Mouse (Mus musculus) cerebellum, adult 8-10 months (tissue): ENCODE data around the gene Cd274.
"Not testable (repeated sequence)": the region's sequence is repeated elsewhere in the genome, so short reads cannot be mapped to it uniquely, and the experiment has no call there.

Experiments used
- DNase-seq: peaks from one replicate; pipeline ENCODE4 v3.0.0; 2022

Cd274 gene

GRCm38 (mm10) chr19:29396353-29396752 lies 29.1 kb downstream of the Cd274 start:
- no peak for DNase-seq

- DNase-seq, result no peak
Observed at GRCm38 (mm10) chr19:29399786-29400185, 32.5 kb downstream of the Cd274 start.

- no peak for DNase-seq
Observed at GRCm38 (mm10) chr19:29400466-29400865, 33.2 kb downstream of the Cd274 start.

DNA sequence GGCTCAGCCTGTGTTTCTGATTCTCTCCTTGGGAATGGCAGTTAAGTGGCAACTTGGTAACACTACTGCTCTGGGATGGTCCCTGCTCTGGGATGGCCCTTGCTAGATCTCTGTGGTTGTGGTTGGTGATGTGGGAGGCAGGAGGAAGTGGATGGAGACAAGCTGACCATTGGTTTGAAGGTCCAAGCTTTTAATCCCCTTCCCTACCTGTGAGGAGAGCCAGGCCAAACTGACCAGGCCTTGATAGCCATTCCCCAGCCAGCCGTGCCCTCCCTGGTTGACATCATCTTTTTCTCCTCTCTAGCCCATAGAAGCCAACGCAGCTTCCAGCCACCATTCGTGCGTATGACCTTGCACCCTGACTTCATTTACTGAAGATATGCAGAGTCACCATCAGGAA lies 35.4 kb downstream of the Cd274 start:
- no peak for DNase-seq

DNA sequence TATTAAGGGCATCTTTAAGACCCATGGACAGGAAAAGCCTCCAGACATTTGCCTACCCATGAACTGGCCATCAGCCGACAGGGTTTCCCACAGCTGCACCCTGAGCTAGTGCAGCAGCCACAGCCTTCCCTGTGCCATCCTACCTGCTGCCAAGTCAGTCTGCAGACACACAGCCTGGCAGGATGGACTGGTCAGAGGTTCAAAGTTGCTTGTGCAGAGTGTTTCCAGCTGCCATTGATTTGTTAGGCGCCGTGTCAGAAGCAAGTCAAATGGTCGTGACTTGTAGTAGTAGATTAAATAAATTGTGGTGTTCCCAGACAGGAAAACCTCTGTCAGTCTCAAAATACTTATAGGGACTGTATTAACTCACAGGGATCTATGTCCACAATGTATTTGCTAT lies 36.0 kb downstream of the Cd274 start:
- DNase-seq, result no peak

GRCm38 (mm10) chr19:29405388-29405787 lies 38.1 kb downstream of the Cd274 start:
- no peak for DNase-seq

DNA sequence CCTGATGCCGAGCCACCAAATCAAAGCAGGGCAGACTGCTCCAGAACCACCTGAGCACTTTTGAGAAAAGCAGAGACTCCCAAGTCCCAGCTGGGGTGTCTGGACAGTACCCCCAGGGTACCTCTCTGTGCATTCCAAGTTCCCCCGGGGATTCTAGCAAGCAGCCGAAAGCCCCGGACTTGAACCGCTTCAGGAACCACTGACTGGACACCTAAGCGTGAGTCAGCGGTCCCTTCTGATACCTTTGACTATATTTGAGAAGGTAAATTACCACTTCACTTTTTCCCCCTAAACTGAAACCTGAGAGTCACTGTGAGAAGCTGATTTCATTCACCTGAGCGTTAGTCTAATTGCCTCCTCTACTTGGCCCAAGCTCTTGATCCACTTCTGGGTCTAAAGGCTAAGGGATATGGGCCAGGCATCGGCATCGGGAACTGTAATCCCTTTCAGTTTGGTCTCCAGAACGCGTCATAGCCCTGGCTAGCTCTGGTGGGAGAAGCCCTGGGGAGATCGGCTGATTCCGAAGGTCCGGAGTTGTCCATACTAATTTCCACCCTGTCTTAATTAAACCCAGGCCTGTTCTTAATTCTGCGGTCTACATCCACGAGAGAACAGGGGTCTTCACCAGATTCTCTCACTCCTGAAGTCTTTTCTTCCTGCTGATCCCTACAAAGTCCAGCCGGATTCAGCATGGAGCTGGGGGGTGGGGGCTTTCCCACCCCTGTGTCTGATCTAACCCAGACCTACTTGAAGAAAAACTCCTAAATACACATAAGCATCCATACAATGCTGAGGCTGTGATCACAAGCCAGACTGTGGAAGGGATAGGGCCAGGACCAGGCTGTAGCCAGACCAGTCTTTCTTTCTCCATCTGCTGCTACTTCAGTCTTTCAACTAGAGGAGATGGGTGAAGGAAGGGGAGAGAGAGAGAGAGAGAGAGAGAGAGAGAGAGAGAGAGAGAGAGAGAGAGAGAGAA lies 39.1 kb downstream of the Cd274 start:
- no peak for DNase-seq

- DNase-seq, result no peak
Observed at GRCm38 (mm10) chr19:29410619-29411018, 43.4 kb downstream of the Cd274 start, which contains the start of gene Pdcd1lg2. Pdcd1lg2 (plus strand) TSS chr19:29410919.

- no peak for DNase-seq
Observed at GRCm38 (mm10) chr19:29412476-29413420, 45.5 kb downstream of the Cd274 start.

DNA sequence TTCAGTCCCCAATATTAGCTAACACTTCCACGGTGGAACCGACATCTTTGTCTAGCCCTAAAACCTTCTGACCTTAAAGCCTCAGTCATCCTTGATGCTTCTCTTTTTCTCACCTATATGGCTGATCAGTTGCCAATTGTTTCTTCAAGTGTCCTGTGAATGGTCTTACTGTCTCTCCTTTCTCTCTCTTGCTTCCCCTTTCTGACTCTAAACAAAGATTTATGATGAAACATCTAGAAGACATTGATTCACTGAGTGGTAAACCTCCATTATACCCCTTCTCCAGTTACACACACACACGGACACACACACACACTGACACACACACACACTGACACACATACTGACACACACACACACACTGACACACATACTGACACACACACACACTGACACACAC lies 47.3 kb downstream of the Cd274 start:
- no peak for DNase-seq

DNA sequence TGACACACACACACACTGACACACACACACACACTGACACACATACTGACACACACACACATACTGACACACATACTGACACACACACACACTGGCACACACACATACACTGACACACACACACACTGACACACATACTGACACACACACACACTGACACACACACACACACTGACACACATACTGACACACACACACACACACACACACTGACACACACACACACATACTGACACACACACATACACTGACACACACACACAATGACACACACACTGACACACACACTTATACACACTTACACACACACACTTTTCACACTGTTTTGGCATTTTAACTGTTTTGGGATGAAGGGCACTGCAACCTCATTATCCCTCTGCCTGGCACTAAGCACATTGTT lies 47.7 kb downstream of the Cd274 start:
- DNase-seq, result not testable (repeated sequence)

GRCm38 (mm10) chr19:29416393-29416902 lies 49.2 kb downstream of the Cd274 start:
- DNase-seq, result no peak

DNA sequence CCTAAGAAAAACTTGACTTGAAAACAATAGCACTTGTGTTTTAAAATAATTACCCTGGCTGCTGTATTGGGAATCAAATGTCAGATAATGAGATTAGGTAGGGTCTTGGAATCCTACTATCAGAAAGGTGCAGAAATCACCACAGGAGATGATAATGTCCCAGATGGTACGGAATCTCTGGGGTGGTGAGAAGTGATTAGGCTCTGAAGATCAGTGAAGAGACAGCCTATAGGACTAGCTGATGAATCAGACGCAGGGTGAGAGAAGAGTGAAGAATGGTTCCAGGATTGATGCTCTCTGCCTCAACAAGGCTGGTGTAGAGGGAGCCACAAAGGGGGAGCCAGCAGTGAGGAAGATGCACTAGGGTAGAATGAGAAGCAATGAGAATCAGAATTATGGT lies 49.9 kb downstream of the Cd274 start:
- no peak for DNase-seq

- no peak for DNase-seq
Observed at GRCm38 (mm10) chr19:29417894-29418293, 50.6 kb downstream of the Cd274 start.

DNA sequence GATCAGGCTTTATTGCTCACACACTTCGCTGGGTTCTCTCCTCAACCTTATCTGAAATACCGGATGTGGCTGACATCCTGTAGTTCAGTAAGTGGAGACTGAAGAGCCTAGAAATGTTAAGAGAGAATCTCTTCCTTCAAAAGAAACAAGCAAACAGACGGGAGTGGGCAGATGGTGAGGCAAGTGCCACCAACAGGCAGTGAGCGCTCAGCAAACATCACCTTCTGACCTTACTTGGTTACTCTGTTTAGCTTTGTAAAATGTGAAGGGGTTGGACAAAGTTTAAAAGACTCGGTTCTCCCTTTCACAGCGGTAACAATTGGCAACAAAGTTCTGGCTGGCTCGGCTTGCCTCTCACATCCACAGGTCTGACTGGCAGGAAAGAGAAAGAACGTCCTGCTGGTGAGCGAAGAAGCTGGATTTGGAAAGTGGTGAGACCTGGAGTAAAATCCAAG lies 51.4 kb downstream of the Cd274 start:
- DNase-seq, result no peak

- DNase-seq, result no peak
Observed at GRCm38 (mm10) chr19:29419506-29419905, 52.3 kb downstream of the Cd274 start.

- no peak for DNase-seq
Observed at GRCm38 (mm10) chr19:29419946-29420345, 52.7 kb downstream of the Cd274 start.

GRCm38 (mm10) chr19:29420397-29420796 lies 53.1 kb downstream of the Cd274 start:
- no peak for DNase-seq

- DNase-seq, result no peak
Observed at GRCm38 (mm10) chr19:29422013-29422645, 54.9 kb downstream of the Cd274 start.

DNA sequence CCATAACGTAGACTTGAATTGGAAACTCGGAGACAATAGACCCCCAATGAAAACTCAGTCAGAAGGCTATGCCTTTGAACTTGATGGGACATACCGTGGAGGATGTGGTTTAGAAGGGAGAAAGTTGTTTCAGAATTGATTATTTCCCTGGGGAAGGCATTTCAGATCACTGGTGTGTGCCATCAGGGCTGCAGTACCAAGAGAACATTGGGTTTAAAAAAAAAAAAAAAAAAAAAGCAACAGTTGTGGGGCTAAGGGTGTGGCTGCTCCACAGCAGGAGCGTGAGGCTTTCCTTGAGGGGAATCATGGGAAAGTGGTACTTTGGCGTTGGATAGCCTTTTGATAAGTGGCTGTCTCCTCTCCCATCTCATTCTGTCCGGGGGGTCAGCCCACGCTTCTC lies 55.5 kb downstream of the Cd274 start:
- no peak for DNase-seq

DNA sequence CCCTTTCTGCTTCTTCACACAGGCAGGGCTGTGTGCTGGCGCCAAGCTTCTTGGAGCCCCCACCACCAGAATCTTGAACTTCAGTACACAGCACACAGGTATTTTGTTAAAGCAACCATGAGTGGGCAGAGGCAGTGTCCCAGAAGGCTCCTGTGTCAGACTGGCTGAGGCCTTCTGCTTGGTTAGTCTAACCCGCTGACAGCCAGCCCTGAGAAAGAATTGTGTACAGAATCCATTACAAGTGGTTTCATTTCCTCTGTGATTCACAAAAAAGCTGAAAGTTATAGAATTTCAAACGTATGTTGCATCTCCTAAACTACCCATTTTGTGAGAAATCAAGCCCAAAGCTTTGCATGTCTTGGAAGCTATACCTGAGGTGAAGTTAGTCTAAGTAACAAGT lies 63.3 kb downstream of the Cd274 start:
- no peak for DNase-seq

DNA sequence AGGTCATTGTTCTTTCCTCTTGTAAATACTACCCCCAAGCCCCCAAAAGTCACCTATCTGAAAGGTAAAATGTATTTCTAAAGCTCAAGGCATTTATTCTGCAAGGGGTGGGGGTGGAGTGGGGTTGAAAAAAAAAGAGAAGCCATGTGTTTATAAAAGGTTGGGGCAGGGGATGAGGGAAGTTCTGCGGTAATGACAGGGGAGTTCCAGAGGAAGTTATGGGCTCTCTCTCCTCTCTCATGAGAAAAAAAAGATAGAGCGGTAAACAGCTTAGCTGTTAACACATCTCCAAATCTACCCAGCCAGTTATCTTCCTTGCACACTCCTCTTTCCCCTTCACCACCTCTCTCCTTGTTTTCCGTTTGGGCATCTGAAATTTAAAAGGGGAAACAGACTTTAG lies 63.7 kb downstream of the Cd274 start:
- no peak for DNase-seq
